Mouse (Mus musculus) small intestine, adult 2 months (tissue): ENCODE results near the gene BC107364.

ENCODE experiments used
- CTCF ChIP-seq: fragments of 200-500 bp; IDR thresholded peaks from 2 replicates; pipeline ENCODE4 v1.5.1; 2012; ENCODE audit warnings: low read depth, mild to moderate bottlenecking, control low read depth, inconsistent platforms, low read length, moderate library complexity, mixed read lengths; ENCODE audit not compliant: insufficient replicate concordance, insufficient read length; ENCODE audit errors: extremely low read depth
- POLR2A ChIP-seq: fragments of 200-500 bp; IDR thresholded peaks from 2 replicates; pipeline ENCODE4 v1.6.1; 2012; ENCODE audit warnings: low read depth, mild to moderate bottlenecking, control low read depth, inconsistent platforms, low read length, moderate library complexity

- no peak for TF ChIP-seq CTCF
- no peak for TF ChIP-seq POLR2A
Observed at GRCm38 (mm10) chr3:96494912-96495311, 42.8 kb upstream of the BC107364 start.
